Mouse (Mus musculus): Measurements from ENCODE around the gene Arhgap15. TPM values are rescaled to one million over a fixed set of nuclear protein-coding genes. Genes with fewer than 3 reads are reported as not detected.
"Not testable (repeated sequence)": the region's sequence is repeated elsewhere in the genome, so short reads cannot be mapped to it uniquely, and the experiment has no call there.

The Arhgap15 gene
- not detected in 2 replicates for polyA plus RNA-seq (2011; ENCODE audit: insufficient read length, low read depth, missing spikeins)

DNA sequence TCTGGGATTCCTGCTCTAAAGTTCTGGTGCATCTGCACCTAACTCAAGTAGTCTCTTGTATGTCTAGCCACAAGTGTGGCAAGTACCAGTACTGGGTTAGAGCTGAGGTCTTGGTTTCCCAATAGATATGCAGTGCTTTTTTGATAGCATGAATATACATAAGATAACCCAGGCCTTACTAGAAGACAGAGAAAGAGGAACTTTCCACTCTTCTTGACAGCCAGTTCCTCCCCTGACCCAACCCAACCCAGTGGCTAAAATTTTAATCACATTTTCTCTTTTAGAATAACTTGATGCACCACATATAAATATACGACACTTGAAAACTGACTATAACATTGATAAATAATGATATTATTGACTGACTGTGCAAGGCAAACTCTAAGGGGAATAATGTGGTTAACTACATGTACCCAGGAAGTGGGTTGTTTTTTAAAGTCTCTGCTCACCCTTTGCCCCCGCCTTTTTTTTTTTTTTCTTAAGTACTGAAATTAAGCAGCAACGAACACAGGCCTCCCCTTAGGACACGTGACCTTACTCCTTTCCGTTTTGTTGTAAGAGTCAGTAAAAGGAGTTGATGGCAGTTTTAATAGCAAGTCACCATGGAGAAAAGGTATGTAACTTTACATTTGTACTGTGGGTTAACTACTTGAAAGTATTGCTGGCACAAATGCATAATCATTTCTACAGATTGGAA is at the start of gene Arhgap15:
Gene Arhgap15 (plus strand): TSS at position 538 of the 697 bp plus-strand sequence.
- TF ChIP-seq CTCF (IDR thresholded peaks at IDR 0.05; ENCODE audit: borderline replicate concordance, insufficient read depth, low read length) (no peak), POLR2A (IDR thresholded peaks at IDR 0.05; ENCODE audit: low read depth, low read length) (no peak)
- Histone ChIP-seq H3K27ac (ENCODE audit: insufficient read depth, low read length) (no peak within 1 kb of the TSS), H3K4me1 (ENCODE audit: control insufficient read depth, insufficient read depth, low read length) (no peaks in the 10 kb centered on the region), H3K4me3 (ENCODE audit: insufficient read depth, low read length) (no peak within 1 kb of the TSS)

DNA sequence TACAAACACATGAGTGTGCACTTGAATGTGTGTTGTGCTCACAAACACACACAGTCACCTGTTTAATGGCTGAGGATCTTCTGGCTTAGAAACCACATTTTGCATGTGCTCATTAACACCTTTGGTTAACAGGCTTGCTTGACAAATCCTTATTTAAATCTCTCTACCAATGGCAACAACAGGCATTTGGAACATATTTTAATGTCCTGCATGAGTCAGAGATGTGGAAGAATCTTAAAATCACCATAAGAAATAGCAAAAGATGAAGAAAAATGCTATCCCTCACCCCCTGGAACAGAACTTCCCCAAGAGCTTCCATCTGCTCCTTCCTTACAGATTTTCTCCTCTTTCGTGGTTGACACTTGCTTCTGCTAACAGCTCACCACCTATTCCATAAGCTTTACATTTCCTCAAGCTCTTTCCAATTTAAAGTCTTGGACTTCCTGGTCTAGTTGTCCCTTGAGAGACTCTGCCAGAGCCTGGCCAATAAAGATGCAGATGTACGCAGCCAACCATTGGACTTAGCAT is 35.9 kb upstream of the Arhgap15 start:
- TF ChIP-seq POLR2A (IDR thresholded peaks at IDR 0.05; ENCODE audit: low read depth, low read length) (no peak), CTCF (IDR thresholded peaks at IDR 0.05; ENCODE audit: borderline replicate concordance, insufficient read depth, low read length) (no peak)
- Histone ChIP-seq H3K4me1 (ENCODE audit: control insufficient read depth, insufficient read depth, low read length) (no peaks in the 10 kb centered on the region), H3K4me3 (ENCODE audit: insufficient read depth, low read length) (no peak overlapping the region), H3K27ac (ENCODE audit: insufficient read depth, low read length) (no peak overlapping the region)

DNA sequence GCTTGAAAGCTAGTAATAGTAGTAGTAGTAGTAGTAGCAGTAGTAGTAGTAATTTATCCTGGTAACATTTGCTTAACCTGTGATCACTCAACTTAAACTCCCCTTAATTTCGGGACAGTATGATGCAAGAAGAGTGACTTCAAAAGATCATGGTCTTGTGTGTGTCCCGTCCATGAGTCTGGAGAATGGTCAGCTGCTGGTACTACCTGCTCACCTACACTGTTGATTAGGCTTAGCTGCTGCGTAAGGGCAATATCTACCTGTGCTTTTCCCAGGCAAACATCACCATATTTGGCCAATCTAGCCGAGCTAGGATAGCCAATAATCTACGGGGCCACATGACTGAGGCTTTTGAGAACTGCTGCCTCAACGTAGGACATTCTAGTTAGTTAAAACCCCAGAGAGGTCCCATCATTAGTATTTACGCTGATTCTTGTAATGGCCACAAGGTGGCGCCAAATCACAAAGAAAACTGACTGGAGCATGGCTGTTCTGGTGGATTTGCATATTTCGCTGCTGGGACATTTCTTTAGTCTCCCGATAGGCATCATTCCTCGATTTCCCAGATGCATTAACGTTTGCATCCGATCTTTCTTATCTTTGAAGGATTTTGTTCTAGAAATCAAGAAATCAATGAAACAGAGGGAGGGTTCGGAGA is 26.0 kb upstream of the Arhgap15 start:
- Histone ChIP-seq H3K4me1 (ENCODE audit: control insufficient read depth, insufficient read depth, low read length) (no peaks in the 10 kb centered on the region), H3K4me3 (ENCODE audit: insufficient read depth, low read length) (no peak overlapping the region), H3K27ac (ENCODE audit: insufficient read depth, low read length) (no peak overlapping the region)
- TF ChIP-seq CTCF (IDR thresholded peaks at IDR 0.05; ENCODE audit: borderline replicate concordance, insufficient read depth, low read length) (no peak), POLR2A (IDR thresholded peaks at IDR 0.05; ENCODE audit: low read depth, low read length) (no peak)

DNA sequence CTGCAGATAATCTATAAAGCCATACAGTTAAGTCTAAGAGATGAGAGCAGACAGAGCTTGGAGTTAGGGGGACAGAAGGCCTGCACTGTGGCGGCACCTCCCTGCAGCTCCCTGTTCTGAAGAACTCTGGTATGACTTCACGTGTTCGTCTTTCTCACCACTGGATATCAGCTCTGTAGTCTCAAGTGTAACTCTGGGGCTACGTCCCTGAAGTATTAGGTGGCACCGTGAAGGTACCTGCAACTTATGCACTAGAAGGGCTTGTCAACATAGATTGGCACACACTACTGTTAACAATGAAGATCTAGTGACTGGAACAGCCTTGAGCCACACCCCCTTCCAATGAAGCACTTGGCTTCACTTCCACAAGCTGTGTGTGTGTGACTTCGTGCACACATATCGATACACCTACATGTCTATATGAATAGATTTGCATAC is 25.5 kb upstream of the Arhgap15 start:
- no peak for TF ChIP-seq CTCF (IDR thresholded peaks at IDR 0.05; ENCODE audit: borderline replicate concordance, insufficient read depth, low read length)
- TF ChIP-seq POLR2A (IDR thresholded peaks at IDR 0.05; ENCODE audit: low read depth, low read length): no peak
- no peak overlapping the region for H3K4me3 ChIP-seq (ENCODE audit: insufficient read depth, low read length)
- H3K4me1 ChIP-seq (ENCODE audit: control insufficient read depth, insufficient read depth, low read length): no peaks in the 10 kb centered on the region
- H3K27ac ChIP-seq (ENCODE audit: insufficient read depth, low read length): no peak overlapping the region

DNA sequence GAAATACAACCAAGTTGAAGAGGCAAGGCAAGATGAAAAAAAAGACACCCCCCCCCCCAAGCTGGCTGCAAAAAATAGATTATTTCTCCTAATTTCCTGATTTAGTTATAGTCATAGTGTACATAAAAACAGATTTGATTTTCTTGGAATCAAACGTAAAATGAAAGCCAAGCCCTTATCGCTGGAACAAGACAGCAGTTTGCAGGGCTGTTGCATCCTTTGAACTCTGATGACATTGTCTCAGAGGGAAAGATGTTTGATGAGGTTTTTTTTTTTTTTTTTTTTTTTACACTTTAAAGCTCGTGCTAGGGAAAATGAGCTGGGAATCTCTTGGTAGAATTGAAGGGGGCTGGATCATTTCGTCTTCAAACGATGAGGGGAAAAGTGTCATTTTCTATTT is 21.4 kb upstream of the Arhgap15 start:
- Histone ChIP-seq H3K4me1 (ENCODE audit: control insufficient read depth, insufficient read depth, low read length) (no peaks in the 10 kb centered on the region), H3K4me3 (ENCODE audit: insufficient read depth, low read length) (no peak overlapping the region), H3K27ac (ENCODE audit: insufficient read depth, low read length) (no peak overlapping the region)
- TF ChIP-seq CTCF (IDR thresholded peaks at IDR 0.05; ENCODE audit: borderline replicate concordance, insufficient read depth, low read length) (no peak), POLR2A (IDR thresholded peaks at IDR 0.05; ENCODE audit: low read depth, low read length) (no peak)

DNA sequence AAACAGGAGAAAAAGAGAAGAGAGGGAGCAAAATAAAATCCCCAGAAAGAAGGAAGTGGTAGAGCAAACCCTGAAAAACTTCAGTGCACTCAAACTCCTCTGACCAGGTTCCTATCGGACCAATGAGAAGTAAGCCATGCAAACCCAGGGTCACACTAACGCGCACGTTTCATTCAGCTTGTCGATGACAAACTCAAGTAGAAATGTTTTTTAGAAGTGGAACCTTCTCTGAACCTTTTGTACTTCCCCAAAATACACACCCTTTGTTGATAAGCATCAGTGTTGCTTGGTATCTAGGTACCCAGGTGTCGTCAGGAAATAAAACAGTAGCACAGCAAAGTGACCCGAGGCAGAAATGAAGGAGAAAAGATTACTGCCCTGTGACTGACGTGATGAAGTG is 20.9 kb upstream of the Arhgap15 start:
- Histone ChIP-seq H3K27ac (ENCODE audit: insufficient read depth, low read length) (no peak overlapping the region), H3K4me1 (ENCODE audit: control insufficient read depth, insufficient read depth, low read length) (no peaks in the 10 kb centered on the region), H3K4me3 (ENCODE audit: insufficient read depth, low read length) (no peak overlapping the region)
- no peak for TF ChIP-seq CTCF (IDR thresholded peaks at IDR 0.05; ENCODE audit: borderline replicate concordance, insufficient read depth, low read length)
- TF ChIP-seq POLR2A (IDR thresholded peaks at IDR 0.05; ENCODE audit: low read depth, low read length): no peak

DNA sequence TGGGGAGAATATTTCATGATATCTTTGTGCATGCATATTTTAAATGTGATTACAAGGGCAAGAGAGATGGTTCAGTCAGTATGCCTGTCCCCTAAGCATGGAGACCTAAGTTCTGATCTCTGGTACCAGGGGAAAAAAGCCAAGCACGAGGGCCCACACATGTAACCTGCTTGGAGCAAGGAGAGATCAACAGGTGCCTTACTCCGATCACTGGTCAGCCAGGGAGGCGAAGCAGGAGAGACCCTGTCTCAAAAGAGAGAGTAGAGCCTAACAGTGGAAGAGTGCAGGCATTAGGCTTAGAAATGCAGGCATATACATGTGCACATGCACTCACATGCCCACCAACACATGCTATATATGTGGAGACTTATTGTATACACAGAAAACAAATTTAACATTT is 19.8 kb upstream of the Arhgap15 start:
- no peak overlapping the region for H3K27ac ChIP-seq (ENCODE audit: insufficient read depth, low read length)
- no peaks in the 10 kb centered on the region for H3K4me1 ChIP-seq (ENCODE audit: control insufficient read depth, insufficient read depth, low read length)
- no peak overlapping the region for H3K4me3 ChIP-seq (ENCODE audit: insufficient read depth, low read length)
- TF ChIP-seq POLR2A (IDR thresholded peaks at IDR 0.05; ENCODE audit: low read depth, low read length) (no peak), CTCF (IDR thresholded peaks at IDR 0.05; ENCODE audit: borderline replicate concordance, insufficient read depth, low read length) (no peak)

DNA sequence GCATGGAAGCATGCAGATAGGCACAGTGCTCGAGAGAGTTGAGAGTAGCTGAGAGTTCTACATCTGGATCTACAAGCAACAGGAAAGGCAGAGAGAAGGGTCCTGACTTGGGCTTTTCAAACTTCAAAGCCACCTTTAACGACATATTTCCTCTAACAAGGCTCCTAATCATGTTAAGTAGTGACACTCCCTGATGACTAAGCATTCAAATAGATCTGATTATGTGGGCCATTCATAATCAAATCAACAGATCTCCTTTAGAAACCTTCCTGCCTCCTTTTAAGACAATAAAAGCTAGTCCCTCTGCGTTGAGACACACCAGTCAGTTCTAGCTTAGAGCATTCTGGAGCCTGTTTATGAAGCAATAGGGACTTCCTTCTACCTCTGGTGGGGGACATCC is 16.2 kb upstream of the Arhgap15 start:
- Histone ChIP-seq H3K27ac (ENCODE audit: insufficient read depth, low read length) (no peak overlapping the region), H3K4me3 (ENCODE audit: insufficient read depth, low read length) (no peak overlapping the region), H3K4me1 (ENCODE audit: control insufficient read depth, insufficient read depth, low read length) (no peaks in the 10 kb centered on the region)
- TF ChIP-seq POLR2A (IDR thresholded peaks at IDR 0.05; ENCODE audit: low read depth, low read length) (no peak), CTCF (IDR thresholded peaks at IDR 0.05; ENCODE audit: borderline replicate concordance, insufficient read depth, low read length) (no peak)

DNA sequence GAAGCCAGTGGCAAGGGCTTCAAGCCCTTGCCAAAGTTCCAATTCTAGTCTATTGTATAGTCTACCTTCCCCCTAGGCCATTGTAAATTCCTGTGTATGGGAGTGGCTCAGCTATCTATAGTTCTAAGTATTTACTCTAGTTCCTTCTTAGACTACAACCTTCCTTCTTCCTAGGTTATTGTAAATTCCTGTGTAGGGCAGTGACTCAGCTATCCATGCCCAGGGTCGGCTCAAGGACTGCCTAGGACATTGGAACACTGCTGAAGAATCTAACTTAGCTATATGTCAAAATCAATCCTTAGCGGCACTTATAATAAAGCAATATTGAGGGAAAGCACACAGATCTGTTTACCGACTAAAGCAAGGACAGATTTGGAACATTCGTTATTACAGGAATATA is 13.6 kb upstream of the Arhgap15 start:
- H3K4me1 ChIP-seq (ENCODE audit: control insufficient read depth, insufficient read depth, low read length): not testable (repeated sequence)

DNA sequence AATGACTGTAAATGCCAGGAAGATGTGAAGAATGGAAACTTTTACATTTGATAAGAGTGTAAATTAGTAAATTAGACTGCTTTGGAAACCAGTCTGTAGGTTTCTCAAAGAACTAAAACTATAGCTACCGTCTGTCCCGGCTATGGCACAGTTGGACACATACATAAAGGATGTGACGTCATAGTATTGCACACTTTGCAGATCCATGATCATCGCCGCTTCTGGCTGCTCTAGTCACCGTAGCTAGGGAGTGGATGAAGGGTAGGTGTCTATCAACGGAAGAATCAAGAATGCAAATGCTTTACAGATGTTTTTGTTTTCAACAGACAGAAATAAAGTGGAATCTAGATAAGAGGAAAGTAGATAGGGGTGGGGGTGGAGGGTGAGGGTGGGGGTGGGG is 11.1 kb upstream of the Arhgap15 start:
- Histone ChIP-seq H3K27ac (ENCODE audit: insufficient read depth, low read length) (no peak overlapping the region), H3K4me3 (ENCODE audit: insufficient read depth, low read length) (no peak overlapping the region), H3K4me1 (ENCODE audit: control insufficient read depth, insufficient read depth, low read length) (no peaks in the 10 kb centered on the region)
- no peak for TF ChIP-seq POLR2A (IDR thresholded peaks at IDR 0.05; ENCODE audit: low read depth, low read length)

More for the DNA sequence above, 13.6 kb upstream of the Arhgap15 start:
- not testable (repeated sequence) for H3K27ac ChIP-seq (ENCODE audit: insufficient read depth, low read length); H3K4me3 ChIP-seq (ENCODE audit: insufficient read depth, low read length)

Data from embryonic fibroblast, embryonic 13.5 days (primary cell).